ENCODE assay signal across 11 mouse cellular contexts in genomic region chr8:119430690-119431089, GRCm38 (mm10). TPM values are rescaled to one million over a fixed set of nuclear protein-coding genes. Genes with fewer than 3 reads are reported as not detected.
"Had no signal": no experiment of that assay in that cellular context is flagged by ENCODE, and none has a peak within 500 bp of the region (broad histone marks: within the 10 kb centered on the region; RNA-seq: fewer than 3 reads in every experiment).

No protein-coding gene starts in this region.

- H3K4me2 ChIP-seq: limb, embryonic 15.5 days; lung, embryonic 14.5 days; midbrain, embryonic 11.5 days had no signal

- H3K4me3 ChIP-seq: limb, embryonic 15.5 days had no signal

- ATAC-seq: intestine, postnatal 0 days; midbrain, embryonic 16.5 days had no signal

- H3K9ac ChIP-seq: limb, embryonic 15.5 days; lung, embryonic 14.5 days had no signal

- H3K36me3 ChIP-seq: limb, embryonic 15.5 days had no signal

- DNase-seq: layer of hippocampus, adult 9-11 months; layer of hippocampus, postnatal 36 days; lung, embryonic 14.5 days; lung, postnatal 10 days; lung, postnatal 4 days; right cerebral cortex, postnatal 14 days had no signal

- H3K27me3 ChIP-seq: limb, embryonic 15.5 days had no signal

- H3K27ac ChIP-seq: limb, embryonic 15.5 days had no signal

- H3K9me3 ChIP-seq: limb, embryonic 15.5 days had no signal

RNA-seq across cellular contexts. Expression of gene Necab2, which starts 15.8 kb away (rescaled TPM):
- total RNA-seq: megakaryocyte, adult 5-6 weeks had no signal
